Mouse (Mus musculus) midbrain, embryonic 16.5 days (tissue): Measurements from ENCODE around the gene Sh3bp2. TPM values are rescaled to one million over a fixed set of nuclear protein-coding genes. Genes with fewer than 3 reads are reported as not detected.
"Not testable (repeated sequence)": the region's sequence is repeated elsewhere in the genome, so short reads cannot be mapped to it uniquely, and the experiment has no call there.

Experiments
- ATAC-seq: fragments of 200-750 bp; cut with Nextera tagmentation; 2 replicates; pipeline ENCODE4 v1.8.0; 2017; ENCODE audit warnings: moderate TSS enrichment
- H3K27ac ChIP-seq: fragments of 300-500 bp; sonication (generic); 2 replicates; pipeline ENCODE4 v1.5.1; 2014; ENCODE audit warnings: mild to moderate bottlenecking, low read length, mixed read lengths
- H3K27me3 ChIP-seq: fragments of 300-500 bp; sonication (generic); 2 replicates; pipeline ENCODE4 v1.6.1; 2014; ENCODE audit warnings: low read depth, low read length, mixed read lengths; ENCODE audit not compliant: control insufficient read depth, insufficient read depth
- H3K36me3 ChIP-seq: fragments of 300-500 bp; sonication (generic); 2 replicates; pipeline ENCODE4 v1.6.1; 2014; ENCODE audit warnings: mild to moderate bottlenecking, low read length, moderate library complexity, mixed read lengths; ENCODE audit not compliant: control insufficient read depth, insufficient read depth
- H3K4me1 ChIP-seq: fragments of 300-500 bp; sonication (generic); 2 replicates; pipeline ENCODE4 v1.6.1; 2014; ENCODE audit warnings: mild to moderate bottlenecking, low read length, mixed read lengths; ENCODE audit not compliant: control insufficient read depth, insufficient read depth
- H3K4me2 ChIP-seq: fragments of 300-500 bp; sonication (generic); 2 replicates; pipeline ENCODE4 v1.6.1; 2014; ENCODE audit warnings: mild to moderate bottlenecking, low read length, mixed read lengths
- H3K4me3 ChIP-seq: fragments of 300-500 bp; sonication (generic); 2 replicates; pipeline ENCODE4 v1.5.1; 2014; ENCODE audit warnings: low read depth, mild to moderate bottlenecking, low read length, moderate library complexity, mixed read lengths
- H3K9ac ChIP-seq: fragments of 300-500 bp; sonication (generic); 2 replicates; pipeline ENCODE4 v1.6.1; 2014; ENCODE audit warnings: low read depth, low read length, mixed read lengths
- H3K9me3 ChIP-seq: fragments of 300-500 bp; sonication (generic); replicated peaks from 2 replicates; pipeline ENCODE4 v1.6.1; 2014; ENCODE audit warnings: mild to moderate bottlenecking, low read length, mixed read lengths; ENCODE audit not compliant: control insufficient read depth, poor library complexity, severe bottlenecking
- WGBS: fragments of 180-500 bp; shearing (Covaris S2); extraction: QIAGEN DNeasy Blood & Tissue Kit; methylation state at CpG from one replicate; pipeline ENCODE4 v1.1.7; 2014; 5-methylcytosine and 5-hydroxymethylcytosine counted together
- polyA plus RNA-seq: library from polyadenylated mRNA; unstranded; fragments of >200 nt; fragmentation: Nextera tagmentation; extraction: Ambion mirVana; gene quantifications from 2 replicates; pipeline ENCODE4 v1.2.1, GENCODE M21; 2015

Gene Sh3bp2
- polyA plus RNA-seq, 1 experiment from 2014 or later, result 21.8 TPM

DNA sequence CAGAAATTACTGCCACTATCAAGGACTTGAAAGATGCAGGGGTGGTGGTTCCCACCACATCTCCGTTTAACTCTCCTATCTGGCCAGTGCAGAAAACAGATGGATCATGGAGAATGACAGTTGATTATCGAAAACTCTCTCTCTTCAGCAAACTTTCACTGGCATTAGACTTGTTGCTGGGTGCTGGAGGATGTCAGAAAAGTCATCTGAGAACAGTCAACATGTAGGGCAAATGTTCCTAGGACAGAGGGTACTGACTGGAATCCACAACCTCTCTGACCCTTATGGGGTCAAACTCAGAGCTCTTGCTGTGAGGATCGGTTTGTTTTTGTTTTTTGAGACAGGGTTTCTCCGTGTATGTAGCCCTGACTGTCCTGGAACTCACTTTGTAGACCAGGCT, 46.9 kb downstream of the Sh3bp2 start:
- Histone ChIP-seq H3K4me1 (peaks cover 19% of the 10 kb centered on the region), H3K27ac (peak overlapping the region; percentile 97), H3K9ac (peak overlapping the region; percentile 100), H3K4me2 (peak overlapping the region; percentile 72)
- not testable (repeated sequence) for H3K36me3 ChIP-seq, H3K27me3 ChIP-seq, H3K9me3 ChIP-seq, H3K4me3 ChIP-seq, ATAC-seq
- 62% methylated on average over 4 of the region's 4 CpGs for WGBS

DNA sequence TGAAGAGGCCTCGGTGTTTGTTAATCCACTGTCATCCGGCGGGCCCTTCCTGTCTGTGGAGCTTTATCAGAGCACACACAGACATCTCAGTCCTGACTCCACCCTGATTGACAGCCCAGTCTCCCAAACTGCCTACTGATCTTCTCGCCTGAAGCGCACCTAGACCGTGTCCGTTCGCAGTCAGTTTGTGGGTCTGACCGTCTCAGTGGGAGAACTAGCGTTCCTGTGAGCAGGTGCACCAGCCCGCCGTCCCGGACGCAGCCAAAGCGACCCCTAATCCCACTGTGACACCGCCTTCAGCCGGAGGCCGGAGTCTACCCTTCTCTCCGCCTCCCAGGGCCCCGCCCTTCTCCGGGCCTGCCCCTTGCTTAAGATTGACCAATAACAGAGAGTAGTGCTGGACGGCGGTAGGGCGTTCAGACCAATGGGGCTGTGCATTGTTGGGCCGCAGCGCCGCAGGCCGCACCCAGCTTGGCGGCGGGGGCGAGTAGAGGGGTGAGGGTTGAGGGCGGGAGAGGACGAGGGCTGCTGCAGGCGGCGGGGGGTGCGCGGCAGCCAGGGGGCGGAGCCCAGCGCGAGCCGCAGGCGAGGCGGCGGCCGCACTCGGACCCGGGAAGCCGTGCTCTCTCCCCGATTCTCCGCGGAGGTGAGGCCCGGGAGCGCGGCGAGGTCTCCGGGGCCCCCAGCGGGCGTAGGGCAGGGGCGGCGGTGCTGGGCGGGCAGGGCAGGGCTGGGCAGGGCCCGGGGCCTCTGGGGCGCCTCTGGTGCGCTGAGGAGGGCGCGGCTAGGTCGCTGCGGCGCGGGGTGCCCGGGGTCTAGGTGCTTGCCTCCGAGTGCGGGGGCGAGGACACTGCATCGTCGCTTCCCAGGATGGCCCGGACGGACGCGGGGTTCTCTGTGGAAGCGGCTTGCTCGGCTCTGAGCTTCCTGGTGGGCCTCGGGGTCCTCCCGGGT, 47.9 kb downstream of the Sh3bp2 start, which contains the start of gene Add1:
Gene Add1, plus strand, starts transcription at position 397 of the 954 bp plus-strand sequence.
- peak; percentile 100 for ATAC-seq
- H3K9ac ChIP-seq, result peak within 1 kb of the TSS; percentile 100
- under 1% methylated on average over 63 of the region's 84 CpGs for WGBS
- H3K27ac ChIP-seq, result peak within 1 kb of the TSS; percentile 97
- no peaks in the 10 kb centered on the region for H3K36me3 ChIP-seq
- H3K9me3 ChIP-seq, result no peaks in the 10 kb centered on the region
- no peaks in the 10 kb centered on the region for H3K27me3 ChIP-seq
- H3K4me2 ChIP-seq, result peak within 1 kb of the TSS; percentile 80
- H3K4me1 ChIP-seq, result peaks cover 19% of the 10 kb centered on the region
- H3K4me3 ChIP-seq, result peak within 1 kb of the TSS; percentile 98

DNA sequence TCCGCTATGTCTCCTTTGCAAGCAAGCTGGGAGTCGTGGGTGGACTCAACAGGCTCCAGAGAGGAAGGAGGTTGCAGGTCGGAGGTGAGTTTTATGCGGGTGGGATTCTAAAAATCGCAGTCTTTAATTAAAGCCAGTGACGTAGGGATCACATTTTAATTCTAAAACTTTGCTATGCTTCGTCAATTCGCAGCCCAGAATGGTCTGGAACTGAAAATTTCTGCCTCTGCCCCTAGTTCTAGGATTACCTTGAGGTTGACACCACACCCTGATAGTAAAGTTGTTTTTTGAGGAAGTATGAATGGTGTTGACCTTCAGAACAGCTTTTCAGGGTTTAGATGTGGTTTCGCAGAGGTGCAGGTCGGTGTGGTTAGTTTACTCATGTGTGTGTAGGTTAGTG, 49.1 kb downstream of the Sh3bp2 start:
- H3K9ac ChIP-seq, result peak overlapping the region; percentile 100
- WGBS, result 42% methylated on average over 10 of the region's 10 CpGs
- H3K9me3 ChIP-seq, result no peaks in the 10 kb centered on the region
- peaks cover 19% of the 10 kb centered on the region for H3K4me1 ChIP-seq
- peak overlapping the region; percentile 97 for H3K27ac ChIP-seq
- peak overlapping the region; percentile 80 for H3K4me2 ChIP-seq
- no peaks in the 10 kb centered on the region for H3K27me3 ChIP-seq
- H3K4me3 ChIP-seq, result peak overlapping the region; percentile 98
- no peak for ATAC-seq
- H3K36me3 ChIP-seq, result no peaks in the 10 kb centered on the region

DNA sequence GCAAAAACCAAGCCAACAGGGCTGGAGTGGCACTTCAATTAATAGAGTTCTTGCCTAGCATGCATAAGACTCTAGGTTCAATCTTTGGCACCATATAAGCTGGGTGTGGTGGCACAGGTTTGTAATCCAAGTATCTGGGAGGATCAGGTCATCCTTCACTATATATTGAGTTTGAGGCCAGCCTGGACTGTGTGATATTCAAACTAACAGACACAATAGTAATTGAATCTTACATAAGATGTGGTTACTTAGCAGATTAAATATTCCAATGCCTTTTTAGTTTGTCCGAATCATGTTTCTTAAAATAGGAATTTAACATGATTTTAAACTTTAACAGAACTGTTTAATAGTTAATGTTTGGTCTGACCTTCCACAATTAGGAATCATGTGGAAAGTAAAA, 50.6 kb downstream of the Sh3bp2 start:
- Histone ChIP-seq H3K4me3 (no peak overlapping the region), H3K4me1 (peaks cover 19% of the 10 kb centered on the region), H3K4me2 (no peak overlapping the region), H3K9me3 (no peaks in the 10 kb centered on the region), H3K36me3 (no peaks in the 10 kb centered on the region), H3K27ac (no peak overlapping the region), H3K27me3 (no peaks in the 10 kb centered on the region), H3K9ac (no peak overlapping the region)
- no peak for ATAC-seq
- 94% methylated on average over 1 of the region's 1 CpGs for WGBS

DNA sequence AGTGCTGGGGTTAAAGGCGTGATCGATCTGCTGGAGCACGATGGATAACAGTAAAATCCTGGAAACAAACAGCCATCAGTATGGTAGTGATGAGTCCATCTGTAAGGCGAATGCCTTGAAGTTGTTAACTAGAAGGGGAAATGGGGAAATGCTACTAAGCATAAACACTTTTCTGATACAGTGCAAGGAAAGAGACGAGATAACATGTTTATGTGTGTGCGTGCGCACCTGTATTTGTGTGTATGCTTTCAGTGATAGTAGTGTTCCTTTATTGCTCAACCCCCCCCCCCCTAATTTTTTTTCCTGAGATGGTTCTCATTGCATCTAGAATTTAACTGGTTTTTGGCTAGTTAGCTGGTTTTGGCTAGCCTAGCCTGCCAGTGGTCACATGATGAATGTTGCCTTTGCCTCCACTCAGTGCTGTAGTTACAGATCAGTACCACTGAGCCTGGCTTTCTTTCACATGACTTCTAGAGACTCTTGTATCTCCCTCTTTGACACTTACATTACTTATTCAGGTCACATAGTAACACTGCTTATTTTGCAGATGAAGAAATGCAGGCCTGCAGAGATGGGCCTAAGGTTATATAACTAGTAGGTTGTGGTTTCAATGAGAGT, 52.5 kb downstream of the Sh3bp2 start:
- Histone ChIP-seq H3K4me2 (no peak overlapping the region), H3K4me3 (no peak overlapping the region), H3K27me3 (no peaks in the 10 kb centered on the region), H3K36me3 (no peaks in the 10 kb centered on the region), H3K9ac (no peak overlapping the region), H3K9me3 (no peaks in the 10 kb centered on the region), H3K4me1 (peaks cover 16% of the 10 kb centered on the region), H3K27ac (no peak overlapping the region)
- 96% methylated on average over 7 of the region's 7 CpGs for WGBS
- no peak for ATAC-seq

DNA sequence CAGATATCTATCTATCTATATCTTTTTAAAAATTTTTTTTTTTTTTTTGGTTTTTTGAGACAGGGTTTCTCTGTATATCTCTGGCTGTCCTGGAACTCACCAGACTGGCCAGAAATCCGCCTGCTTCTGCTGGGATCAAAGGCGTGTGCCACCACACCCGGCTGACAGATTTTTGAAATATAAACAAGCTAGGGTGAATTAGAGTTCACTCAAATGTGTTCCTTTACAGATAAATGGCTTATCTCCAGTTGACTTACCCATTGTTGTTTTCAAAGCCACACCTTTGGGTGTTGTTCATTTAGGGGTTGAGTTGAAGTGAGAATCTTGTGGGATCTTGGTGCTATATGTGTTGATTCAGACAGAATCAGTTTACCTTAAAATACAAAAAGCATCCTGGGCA, 53.7 kb downstream of the Sh3bp2 start:
- no peak overlapping the region for H3K4me2 ChIP-seq
- no peaks in the 10 kb centered on the region for H3K36me3 ChIP-seq
- peaks cover 16% of the 10 kb centered on the region for H3K4me1 ChIP-seq
- no peak for ATAC-seq
- WGBS, result 88% methylated on average over 3 of the region's 3 CpGs
- H3K9ac ChIP-seq, result no peak overlapping the region
- no peaks in the 10 kb centered on the region for H3K9me3 ChIP-seq
- no peak overlapping the region for H3K4me3 ChIP-seq
- no peaks in the 10 kb centered on the region for H3K27me3 ChIP-seq
- no peak overlapping the region for H3K27ac ChIP-seq

DNA sequence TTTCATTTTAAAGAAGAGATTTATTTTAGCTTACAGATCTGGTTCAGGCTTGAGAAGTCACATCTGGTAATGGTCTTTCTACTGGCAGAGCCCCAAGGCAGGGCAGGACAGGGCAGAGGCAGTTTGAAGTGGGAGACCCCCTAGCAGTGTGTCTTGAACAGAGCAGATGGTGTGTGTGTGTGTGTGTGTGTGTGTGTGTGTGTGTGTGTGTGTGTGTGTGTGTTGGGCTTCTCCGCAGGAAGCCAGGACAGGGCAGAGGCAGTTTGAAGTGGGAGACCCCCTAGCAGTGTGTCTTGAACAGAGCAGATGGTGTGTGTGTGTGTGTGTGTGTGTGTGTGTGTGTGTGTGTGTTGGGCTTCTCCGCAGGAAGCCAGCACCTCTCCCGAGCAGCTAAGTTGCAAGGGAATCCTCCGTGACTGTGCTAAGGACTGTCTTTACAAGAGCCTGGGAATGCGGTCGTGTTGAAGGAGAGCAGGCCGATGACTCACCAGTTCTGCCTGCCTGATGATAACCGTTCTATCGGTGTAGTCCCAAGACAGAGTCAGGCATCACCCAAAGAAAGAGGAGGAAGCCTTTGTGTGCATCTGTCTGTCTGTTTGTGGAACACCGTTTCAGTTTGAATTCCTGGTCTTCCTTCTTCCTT, 56.2 kb downstream of the Sh3bp2 start:
- not testable (repeated sequence) for ATAC-seq, H3K36me3 ChIP-seq, H3K4me3 ChIP-seq, H3K9me3 ChIP-seq, H3K27ac ChIP-seq, H3K4me2 ChIP-seq, H3K4me1 ChIP-seq, H3K27me3 ChIP-seq, H3K9ac ChIP-seq
- WGBS, result 48% methylated on average over 10 of the region's 10 CpGs

DNA sequence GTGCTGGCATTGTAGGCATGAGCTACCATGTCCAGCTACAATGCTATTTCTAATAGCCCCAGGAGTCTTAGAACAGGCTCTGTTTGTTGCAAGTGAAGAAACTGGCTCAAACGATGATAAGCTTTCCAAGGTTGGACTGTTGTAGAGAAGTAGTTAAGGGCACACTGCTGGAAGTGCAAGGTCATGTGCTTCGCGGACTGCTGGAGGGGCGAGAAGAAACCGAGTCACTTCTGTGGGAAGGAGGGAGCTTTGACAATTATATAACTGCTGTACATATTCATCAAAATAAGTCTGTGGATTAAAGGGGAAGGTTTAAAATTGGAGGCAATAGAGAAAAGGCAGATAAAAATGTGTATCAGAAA, 56.7 kb downstream of the Sh3bp2 start:
- no peak overlapping the region for H3K4me3 ChIP-seq
- H3K27ac ChIP-seq, result no peak overlapping the region
- peaks cover 5% of the 10 kb centered on the region; the same call in 1 of the 2 replicates for H3K4me1 ChIP-seq
- H3K4me2 ChIP-seq, result no peak overlapping the region
- H3K9ac ChIP-seq, result no peak overlapping the region
- no peaks in the 10 kb centered on the region for H3K9me3 ChIP-seq
- 79% methylated on average over 5 of the region's 5 CpGs for WGBS
- no peak for ATAC-seq
- no peaks in the 10 kb centered on the region for H3K27me3 ChIP-seq
- H3K36me3 ChIP-seq, result no peaks in the 10 kb centered on the region

DNA sequence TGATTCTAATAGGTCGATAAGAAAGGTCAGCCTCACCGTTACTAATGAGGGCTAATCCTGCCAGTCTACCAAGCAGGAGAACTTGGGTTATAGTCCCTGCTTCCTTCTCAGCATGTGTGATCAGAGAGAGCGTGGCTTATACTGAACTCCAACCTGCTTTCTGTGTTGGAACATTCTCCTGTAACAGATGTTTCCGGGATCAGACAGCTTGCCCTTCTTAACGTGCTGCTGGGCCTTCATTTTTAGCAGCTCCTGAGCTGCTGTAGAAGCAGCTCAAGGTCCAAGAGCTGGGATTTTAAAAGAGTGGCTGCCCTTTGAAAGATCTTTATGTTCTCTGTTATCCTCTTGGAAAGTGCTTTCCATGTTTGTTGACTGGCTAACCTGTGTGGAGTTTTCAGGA, 59.6 kb downstream of the Sh3bp2 start:
- no peak overlapping the region for H3K4me2 ChIP-seq
- H3K9me3 ChIP-seq, result no peaks in the 10 kb centered on the region
- H3K4me1 ChIP-seq, result peaks cover 12% of the 10 kb centered on the region
- no peak overlapping the region for H3K27ac ChIP-seq
- H3K36me3 ChIP-seq, result no peaks in the 10 kb centered on the region
- no peak overlapping the region for H3K9ac ChIP-seq
- ATAC-seq, result no peak
- WGBS, result 68% methylated on average over 5 of the region's 5 CpGs
- no peak overlapping the region for H3K4me3 ChIP-seq
- no peaks in the 10 kb centered on the region for H3K27me3 ChIP-seq
